Mouse (Mus musculus): ENCODE results near the gene Ednrb. TPM values are rescaled to one million over a fixed set of nuclear protein-coding genes. Genes with fewer than 3 reads are reported as not detected.

The Ednrb gene
- 70.5 and 74.2 TPM in 2 replicates for polyA plus RNA-seq (2015; fragmentation: Nextera tagmentation; extraction: Ambion mirVana)

DNA sequence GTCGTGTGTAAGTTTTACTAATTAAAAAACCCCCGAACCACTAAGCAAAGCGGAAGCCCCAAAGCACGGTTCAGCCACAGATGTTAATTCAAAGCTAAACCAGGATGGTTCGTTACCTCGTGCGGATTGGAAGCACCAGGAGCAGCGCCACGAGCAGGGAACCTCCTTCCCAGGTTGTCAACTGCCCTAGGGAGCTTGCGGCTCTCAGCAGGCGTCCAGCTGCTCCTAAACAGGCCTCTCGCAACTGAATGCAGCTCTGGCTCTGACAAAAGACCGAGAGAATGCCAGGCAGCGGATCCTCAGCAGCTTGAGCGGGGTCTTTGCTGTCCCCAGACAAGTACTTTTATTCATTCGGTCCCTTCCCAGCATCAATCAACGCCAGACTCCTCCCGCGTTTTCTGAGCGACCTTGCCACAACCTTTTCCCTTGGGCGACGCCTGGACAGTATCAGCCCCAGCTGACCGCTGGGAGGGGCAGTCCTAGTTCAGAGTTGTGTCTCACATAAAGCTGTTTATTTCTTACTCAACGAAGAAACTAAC lies at the start of gene Ednrb:
Gene Ednrb, minus strand, starts transcription at position 392 of the 539 bp plus-strand sequence.
- 6% methylated on average over 24 of the region's 24 CpGs for WGBS
- peak; percentile 47 for ATAC-seq
- peak within 1 kb of the TSS; percentile 54 for H3K9ac ChIP-seq (ENCODE audit: low read depth, low read length)

DNA sequence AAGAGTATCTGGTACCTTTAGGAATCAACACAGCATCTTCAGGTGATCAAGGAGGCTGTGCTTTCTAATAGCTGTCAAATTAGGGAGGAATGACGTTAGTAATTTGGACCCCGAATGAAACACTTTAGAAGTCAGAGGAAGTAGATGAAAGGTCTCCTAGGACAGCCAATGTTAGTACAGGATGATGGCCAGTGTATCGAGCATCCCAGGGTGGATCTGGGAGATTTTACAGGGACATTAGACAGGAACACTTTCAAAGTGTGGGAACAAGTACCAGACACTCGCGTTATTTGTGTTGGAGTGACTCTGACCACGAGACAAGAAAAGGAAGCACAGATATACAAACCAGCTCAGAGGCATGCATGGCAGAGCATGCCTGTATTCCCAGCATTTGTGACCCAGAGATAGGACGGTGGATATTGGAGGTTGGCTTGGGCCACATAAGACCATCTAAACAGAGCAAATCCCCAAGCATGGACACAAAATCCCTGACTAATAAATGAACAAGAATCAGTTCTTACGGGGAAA lies 48.3 kb upstream of the Ednrb start:
- Histone ChIP-seq H3K4me2 (replicated peaks; ENCODE audit: low read depth) (no peak overlapping the region), H3K36me3 (ENCODE audit: control insufficient read depth, insufficient read depth) (no peaks in the 10 kb centered on the region), H3K9me3 (ENCODE audit: control insufficient read depth) (no peaks in the 10 kb centered on the region), H3K4me3 (ENCODE audit: low read depth, low read length) (no peak overlapping the region), H3K27ac (ENCODE audit: low read depth, low read length) (no peak overlapping the region), H3K27me3 (replicated peaks; ENCODE audit: control insufficient read depth, insufficient read depth, low read length) (no peaks in the 10 kb centered on the region), H3K4me1 (replicated peaks; ENCODE audit: control insufficient read depth, insufficient read depth, low read length) (no peaks in the 10 kb centered on the region), H3K9ac (ENCODE audit: low read depth, low read length) (no peak overlapping the region)
- 72% methylated on average over 8 of the region's 8 CpGs for WGBS
- no peak for ATAC-seq
- no peak for TF ChIP-seq CTCF (IDR thresholded peaks at IDR 0.05; ENCODE audit: low read depth)

More for the DNA sequence above, at the start of gene Ednrb:
- 0 out of 2 replicates have a peak, but pooled peaks cover 2% of the 10 kb centered on the region for H3K4me1 ChIP-seq (replicated peaks; ENCODE audit: control insufficient read depth, insufficient read depth, low read length)
- peak; percentile 13; the same call in 1 of the 2 replicates for TF ChIP-seq CTCF (IDR thresholded peaks at IDR 0.05; ENCODE audit: low read depth)
- no peaks in the 10 kb centered on the region for H3K9me3 ChIP-seq (ENCODE audit: control insufficient read depth)
- peak within 1 kb of the TSS; percentile 54 for H3K4me3 ChIP-seq (ENCODE audit: low read depth, low read length)
- peak within 1 kb of the TSS; percentile 67 for H3K4me2 ChIP-seq (replicated peaks; ENCODE audit: low read depth)
- peaks cover 9% of the 10 kb centered on the region; the same call in 1 of the 2 replicates for H3K27me3 ChIP-seq (replicated peaks; ENCODE audit: control insufficient read depth, insufficient read depth, low read length)
- H3K36me3 ChIP-seq (ENCODE audit: control insufficient read depth, insufficient read depth), result no peaks in the 10 kb centered on the region
- peak within 1 kb of the TSS; percentile 64 for H3K27ac ChIP-seq (ENCODE audit: low read depth, low read length)

- Histone ChIP-seq H3K4me2 (replicated peaks; ENCODE audit: low read depth) (no peak overlapping the region), H3K36me3 (ENCODE audit: control insufficient read depth, insufficient read depth) (no peaks in the 10 kb centered on the region), H3K27ac (ENCODE audit: low read depth, low read length) (no peak overlapping the region), H3K27me3 (replicated peaks; ENCODE audit: control insufficient read depth, insufficient read depth, low read length) (no peaks in the 10 kb centered on the region), H3K4me3 (ENCODE audit: low read depth, low read length) (no peak overlapping the region), H3K9me3 (ENCODE audit: control insufficient read depth) (no peaks in the 10 kb centered on the region), H3K4me1 (replicated peaks; ENCODE audit: control insufficient read depth, insufficient read depth, low read length) (no peaks in the 10 kb centered on the region), H3K9ac (ENCODE audit: low read depth, low read length) (no peak overlapping the region)
- TF ChIP-seq CTCF (IDR thresholded peaks at IDR 0.05; ENCODE audit: low read depth), result no peak
- 75% methylated on average over 4 of the region's 4 CpGs for WGBS
- ATAC-seq, result no peak
Measured at GRCm38 (mm10) chr14:103890761-103891160, 46.6 kb upstream of the Ednrb start.

- TF ChIP-seq CTCF (IDR thresholded peaks at IDR 0.05; ENCODE audit: low read depth), result no peak
- Histone ChIP-seq H3K9me3 (ENCODE audit: control insufficient read depth) (no peaks in the 10 kb centered on the region), H3K36me3 (ENCODE audit: control insufficient read depth, insufficient read depth) (no peaks in the 10 kb centered on the region), H3K27me3 (replicated peaks; ENCODE audit: control insufficient read depth, insufficient read depth, low read length) (no peaks in the 10 kb centered on the region), H3K4me1 (replicated peaks; ENCODE audit: control insufficient read depth, insufficient read depth, low read length) (no peaks in the 10 kb centered on the region), H3K4me3 (ENCODE audit: low read depth, low read length) (no peak overlapping the region), H3K27ac (ENCODE audit: low read depth, low read length) (no peak overlapping the region), H3K9ac (ENCODE audit: low read depth, low read length) (no peak overlapping the region), H3K4me2 (replicated peaks; ENCODE audit: low read depth) (no peak overlapping the region)
- no peak for ATAC-seq
- 75% methylated on average over 7 of the region's 7 CpGs for whole genome bisulfite sequencing
Measured at GRCm38 (mm10) chr14:103884892-103885575, 40.8 kb upstream of the Ednrb start.

DNA sequence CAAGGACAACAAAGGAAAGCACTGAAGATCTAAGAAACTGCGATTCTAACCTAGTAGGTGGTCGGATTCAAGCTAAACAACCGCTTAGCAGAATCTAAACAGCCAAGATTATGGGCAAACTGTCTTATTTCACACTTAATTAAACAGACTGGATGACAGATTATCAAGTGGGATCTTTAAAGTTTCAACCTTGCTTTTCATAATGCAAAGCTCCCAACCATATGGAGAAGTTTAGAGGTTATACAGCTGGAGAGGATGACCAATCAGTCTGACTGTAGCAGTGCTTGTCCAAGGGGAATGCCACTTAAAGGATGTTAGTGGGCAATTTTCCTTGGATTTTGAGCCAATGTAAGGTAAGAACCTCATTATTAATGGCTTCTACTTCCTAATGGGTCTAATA lies 38.7 kb upstream of the Ednrb start:
- Histone ChIP-seq H3K27ac (ENCODE audit: low read depth, low read length) (no peak overlapping the region), H3K9ac (ENCODE audit: low read depth, low read length) (no peak overlapping the region), H3K9me3 (ENCODE audit: control insufficient read depth) (no peaks in the 10 kb centered on the region), H3K4me3 (ENCODE audit: low read depth, low read length) (no peak overlapping the region), H3K4me2 (replicated peaks; ENCODE audit: low read depth) (no peak overlapping the region), H3K36me3 (ENCODE audit: control insufficient read depth, insufficient read depth) (no peaks in the 10 kb centered on the region), H3K4me1 (replicated peaks; ENCODE audit: control insufficient read depth, insufficient read depth, low read length) (no peaks in the 10 kb centered on the region), H3K27me3 (replicated peaks; ENCODE audit: control insufficient read depth, insufficient read depth, low read length) (no peaks in the 10 kb centered on the region)
- no peak for ATAC-seq
- WGBS, result 69% methylated on average over 3 of the region's 3 CpGs
- no peak for TF ChIP-seq CTCF (IDR thresholded peaks at IDR 0.05; ENCODE audit: low read depth)

GRCm38 (mm10) chr14:103877117-103877516 lies 32.9 kb upstream of the Ednrb start:
- Histone ChIP-seq H3K4me3 (ENCODE audit: low read depth, low read length) (no peak overlapping the region), H3K36me3 (ENCODE audit: control insufficient read depth, insufficient read depth) (no peaks in the 10 kb centered on the region), H3K9ac (ENCODE audit: low read depth, low read length) (no peak overlapping the region), H3K27me3 (replicated peaks; ENCODE audit: control insufficient read depth, insufficient read depth, low read length) (no peaks in the 10 kb centered on the region), H3K4me2 (replicated peaks; ENCODE audit: low read depth) (no peak overlapping the region), H3K27ac (ENCODE audit: low read depth, low read length) (no peak overlapping the region), H3K9me3 (ENCODE audit: control insufficient read depth) (no peaks in the 10 kb centered on the region), H3K4me1 (replicated peaks; ENCODE audit: control insufficient read depth, insufficient read depth, low read length) (no peaks in the 10 kb centered on the region)
- TF ChIP-seq CTCF (IDR thresholded peaks at IDR 0.05; ENCODE audit: low read depth), result no peak
- 91% methylated on average over 2 of the region's 2 CpGs for WGBS
- ATAC-seq, result no peak

Measured in intestine, postnatal 0 days (tissue).